Mouse (Mus musculus): ENCODE measurements at regions not wholly inside any gene's neighbourhood (a gene's known extent, or its start where the extent isn't known, plus 50 kb on each side); places are given as distances from the start of the nearest gene placed in this dataset. TPM values are rescaled to one million over a fixed set of nuclear protein-coding genes. Genes with fewer than 3 reads are reported as not detected.

GRCm38 (mm10) chr5:64753142-64753750 lies 49.9 kb upstream of the Klf3 start:
- Histone ChIP-seq H3K36me3 (ENCODE audit: control insufficient read depth, insufficient read depth, low read length) (no peaks in the 10 kb centered on the region), H3K4me3 (ENCODE audit: low read depth, low read length) (no peak overlapping the region), H3K9me3 (ENCODE audit: control insufficient read depth, low read length) (no peaks in the 10 kb centered on the region), H3K4me2 (ENCODE audit: low read depth, severe bottlenecking) (no peak overlapping the region), H3K27me3 (ENCODE audit: control insufficient read depth, insufficient read depth, low read length) (no peaks in the 10 kb centered on the region), H3K4me1 (ENCODE audit: control insufficient read depth, insufficient read depth, low read length) (no peaks in the 10 kb centered on the region), H3K27ac (replicated peaks; ENCODE audit: low read depth, low read length) (no peak overlapping the region), H3K9ac (ENCODE audit: low read length) (no peak overlapping the region)
- DNase-seq (ENCODE audit: low spot score) (no peak), ATAC-seq (ENCODE audit: insufficient number of reproducible peaks, low FRiP score, low TSS enrichment, low read depth) (no peak)
- WGBS = 80% methylated on average over 7 of the region's 7 CpGs

Small RNAs in the stretch of these regions (microRNA-seq; reads per million reads assigned to microRNA genes)
- not detected for gene Gm25306
